Mouse (Mus musculus) midbrain, embryonic 10.5 days (tissue): ENCODE measurements at regions not wholly inside any gene's neighbourhood (a gene's known extent, or its start where the extent isn't known, plus 50 kb on each side); places are given as distances from the start of the nearest gene placed in this dataset.

Experiments used
- DNase-seq: peaks from one replicate; pipeline ENCODE4 v3.0.0-alpha.2; 2017; ENCODE audit warnings: low spot score
- H3K27ac ChIP-seq: fragments of 300-500 bp; sonication (generic); replicated peaks from 2 replicates; pipeline ENCODE4 v1.5.1; 2016; ENCODE audit warnings: mild to moderate bottlenecking
- H3K27me3 ChIP-seq: fragments of 300-500 bp; sonication (generic); 2 replicates; pipeline ENCODE4 v1.6.1; 2016; ENCODE audit warnings: low read depth, mild to moderate bottlenecking; ENCODE audit not compliant: poor library complexity, severe bottlenecking
- H3K36me3 ChIP-seq: fragments of 300-500 bp; sonication (generic); 2 replicates; pipeline ENCODE4 v1.6.1; 2016; ENCODE audit warnings: mild to moderate bottlenecking, moderate library complexity
- H3K4me1 ChIP-seq: fragments of 300-500 bp; sonication (generic); 2 replicates; pipeline ENCODE4 v1.6.1; 2016
- H3K4me3 ChIP-seq: fragments of 300-500 bp; sonication (generic); 2 replicates; pipeline ENCODE4 v1.5.1; 2016; ENCODE audit warnings: mild to moderate bottlenecking, moderate library complexity
- H3K9me3 ChIP-seq: fragments of 300-500 bp; sonication (generic); replicated peaks from 2 replicates; pipeline ENCODE4 v1.6.1; 2016; ENCODE audit warnings: mild to moderate bottlenecking
- WGBS: fragments of 180-500 bp; shearing (Covaris S2); methylation state at CpG from one replicate; pipeline ENCODE4 v1.1.7; 2016; 5-methylcytosine and 5-hydroxymethylcytosine counted together

DNA sequence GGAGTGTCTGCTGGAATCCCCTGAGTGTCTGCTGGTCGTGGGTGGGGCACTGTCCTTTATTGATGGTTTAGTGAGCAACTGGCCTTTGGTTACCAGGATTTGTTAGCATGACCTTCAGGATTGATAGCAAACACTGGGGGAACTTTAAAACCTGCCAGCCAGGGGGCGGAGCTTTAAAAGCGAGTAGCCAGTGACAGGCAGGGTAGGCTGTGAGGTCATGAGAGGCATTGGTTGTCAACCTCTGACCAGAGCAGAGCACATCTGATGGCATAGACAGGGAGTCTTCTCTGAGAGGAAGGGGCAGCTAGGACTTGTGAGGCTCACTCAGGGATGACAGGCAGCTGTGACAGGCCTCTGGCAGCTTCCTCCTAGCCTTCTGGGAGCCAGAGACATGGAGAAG is 415.3 kb upstream of the Kcnab2 start:
- 94% methylated on average over 3 of the region's 3 CpGs for WGBS
- Histone ChIP-seq H3K27ac (no peak overlapping the region), H3K36me3 (no peaks in the 10 kb centered on the region), H3K4me3 (no peak overlapping the region), H3K4me1 (peaks cover 13% of the 10 kb centered on the region), H3K9me3 (0 out of 2 replicates have a peak, but pooled peaks cover 4% of the 10 kb centered on the region), H3K27me3 (no peaks in the 10 kb centered on the region)
- DNase-seq, result no peak

- DNase-seq, result no peak
- no peak overlapping the region for H3K27ac ChIP-seq
- WGBS, result 89% methylated on average over 5 of the region's 5 CpGs
- H3K27me3 ChIP-seq, result no peaks in the 10 kb centered on the region
- H3K4me3 ChIP-seq, result no peak overlapping the region
- H3K36me3 ChIP-seq, result no peaks in the 10 kb centered on the region
- H3K9me3 ChIP-seq, result 0 out of 2 replicates have a peak, but pooled peaks cover 4% of the 10 kb centered on the region
- peaks cover 15% of the 10 kb centered on the region for H3K4me1 ChIP-seq
Measured at GRCm38 (mm10) chr4:152889211-152889610, 411.5 kb upstream of the Kcnab2 start.

GRCm38 (mm10) chr4:152888306-152888705 is 410.6 kb upstream of the Kcnab2 start:
- H3K4me3 ChIP-seq, result no peak overlapping the region
- no peak for DNase-seq
- H3K4me1 ChIP-seq, result peaks cover 15% of the 10 kb centered on the region
- H3K36me3 ChIP-seq, result no peaks in the 10 kb centered on the region
- 86% methylated on average over 14 of the region's 14 CpGs for WGBS
- H3K27me3 ChIP-seq, result no peaks in the 10 kb centered on the region
- no peak overlapping the region for H3K27ac ChIP-seq
- H3K9me3 ChIP-seq, result 0 out of 2 replicates have a peak, but pooled peaks cover 4% of the 10 kb centered on the region

GRCm38 (mm10) chr4:152886773-152887172 is 409.1 kb upstream of the Kcnab2 start:
- 0 out of 2 replicates have a peak, but pooled peaks cover 4% of the 10 kb centered on the region for H3K9me3 ChIP-seq
- no peak for DNase-seq
- no peaks in the 10 kb centered on the region for H3K27me3 ChIP-seq
- WGBS, result 79% methylated on average over 9 of the region's 9 CpGs
- H3K4me3 ChIP-seq, result no peak overlapping the region
- H3K27ac ChIP-seq, result no peak overlapping the region
- H3K4me1 ChIP-seq, result peaks cover 15% of the 10 kb centered on the region
- H3K36me3 ChIP-seq, result no peaks in the 10 kb centered on the region

- no peak for DNase-seq
- no peak overlapping the region for H3K27ac ChIP-seq
- H3K4me3 ChIP-seq, result no peak overlapping the region
- H3K4me1 ChIP-seq, result peaks cover 15% of the 10 kb centered on the region
- peaks cover 4% of the 10 kb centered on the region for H3K9me3 ChIP-seq
- H3K36me3 ChIP-seq, result no peaks in the 10 kb centered on the region
- no peaks in the 10 kb centered on the region for H3K27me3 ChIP-seq
Measured at GRCm38 (mm10) chr4:152881433-152881930, 403.8 kb upstream of the Kcnab2 start.

GRCm38 (mm10) chr4:152880368-152880767 is 402.7 kb upstream of the Kcnab2 start:
- Histone ChIP-seq H3K27me3 (no peaks in the 10 kb centered on the region), H3K4me3 (no peak overlapping the region), H3K36me3 (no peaks in the 10 kb centered on the region), H3K9me3 (peaks cover 4% of the 10 kb centered on the region), H3K27ac (no peak overlapping the region), H3K4me1 (peaks cover 15% of the 10 kb centered on the region)
- WGBS, result 96% methylated on average over 2 of the region's 2 CpGs
- no peak for DNase-seq

DNA sequence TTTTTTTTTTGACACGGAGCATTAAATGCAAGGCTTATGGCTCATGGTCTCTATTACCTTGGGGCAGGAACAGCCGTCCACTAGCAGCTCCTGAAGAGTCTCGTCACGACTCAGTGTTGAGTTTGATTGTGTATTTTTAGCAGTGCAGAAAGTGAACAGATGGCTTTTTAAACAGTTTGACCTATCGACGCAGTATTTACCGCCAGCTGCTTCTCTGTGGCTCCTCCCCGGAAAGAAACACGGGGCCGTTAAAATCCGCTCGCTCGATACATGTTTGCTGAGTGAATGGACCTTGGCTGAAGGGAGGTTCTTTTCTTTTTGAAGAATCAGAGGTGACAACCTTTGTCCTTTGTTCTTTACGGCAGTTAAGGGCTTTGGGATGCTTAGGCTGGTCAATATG is 401.3 kb upstream of the Kcnab2 start:
- DNase-seq, result peak; percentile 15
- WGBS, result 70% methylated on average over 14 of the region's 14 CpGs
- Histone ChIP-seq H3K9me3 (peaks cover 4% of the 10 kb centered on the region), H3K4me3 (no peak overlapping the region), H3K27ac (peak overlapping the region; percentile 65), H3K36me3 (no peaks in the 10 kb centered on the region), H3K27me3 (no peaks in the 10 kb centered on the region), H3K4me1 (peaks cover 15% of the 10 kb centered on the region)

GRCm38 (mm10) chr4:152878401-152878800 is 400.7 kb upstream of the Kcnab2 start:
- no peak for DNase-seq
- peaks cover 15% of the 10 kb centered on the region for H3K4me1 ChIP-seq
- H3K36me3 ChIP-seq, result no peaks in the 10 kb centered on the region
- H3K27ac ChIP-seq, result peak overlapping the region; percentile 65
- WGBS, result 81% methylated on average over 3 of the region's 3 CpGs
- peaks cover 4% of the 10 kb centered on the region for H3K9me3 ChIP-seq
- no peaks in the 10 kb centered on the region for H3K27me3 ChIP-seq
- no peak overlapping the region for H3K4me3 ChIP-seq

- H3K4me1 ChIP-seq, result peaks cover 6% of the 10 kb centered on the region; the same call in 1 of the 2 replicates
- no peak overlapping the region; the same call in 1 of the 2 replicates for H3K27ac ChIP-seq
- DNase-seq, result no peak
- no peaks in the 10 kb centered on the region for H3K36me3 ChIP-seq
- no peaks in the 10 kb centered on the region for H3K27me3 ChIP-seq
- no peak overlapping the region for H3K4me3 ChIP-seq
- no peaks in the 10 kb centered on the region for H3K9me3 ChIP-seq
- 88% methylated on average over 5 of the region's 5 CpGs for WGBS
Measured at GRCm38 (mm10) chr4:152870046-152870445, 392.4 kb upstream of the Kcnab2 start.

DNA sequence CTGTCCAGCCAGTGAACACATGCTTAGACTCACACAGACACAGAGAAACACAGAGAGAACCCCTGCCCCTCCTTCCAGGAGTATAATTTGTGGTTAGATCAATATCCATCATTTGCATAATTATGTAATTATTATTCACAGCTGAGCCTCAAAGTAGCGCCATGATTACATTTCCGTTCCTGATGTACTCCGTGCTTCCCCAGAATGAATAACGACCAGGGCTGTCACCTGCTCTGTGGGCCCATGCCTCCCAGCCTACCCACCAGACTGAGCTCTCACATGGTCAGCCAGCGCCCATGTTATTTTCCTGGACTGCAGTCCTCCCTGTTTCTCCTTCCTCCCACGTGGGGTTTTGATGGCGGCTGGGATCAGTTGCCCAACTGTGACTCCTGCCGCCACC is 388.2 kb upstream of the Kcnab2 start:
- 0 out of 2 replicates have a peak, but pooled peaks cover 3% of the 10 kb centered on the region for H3K4me1 ChIP-seq
- peaks cover 5% of the 10 kb centered on the region; the same call in 1 of the 2 replicates for H3K27me3 ChIP-seq
- no peaks in the 10 kb centered on the region for H3K9me3 ChIP-seq
- WGBS, result 91% methylated on average over 8 of the region's 8 CpGs
- no peak for DNase-seq
- no peaks in the 10 kb centered on the region for H3K36me3 ChIP-seq
- H3K27ac ChIP-seq, result no peak overlapping the region
- H3K4me3 ChIP-seq, result no peak overlapping the region

GRCm38 (mm10) chr4:152862818-152863614 is 385.3 kb upstream of the Kcnab2 start:
- no peak for DNase-seq
- WGBS, result 51% methylated on average over 11 of the region's 11 CpGs
- no peak overlapping the region for H3K4me3 ChIP-seq
- H3K27ac ChIP-seq, result no peak overlapping the region
- H3K4me1 ChIP-seq, result 0 out of 2 replicates have a peak, but pooled peaks cover 3% of the 10 kb centered on the region
- peaks cover 5% of the 10 kb centered on the region; the same call in 1 of the 2 replicates for H3K27me3 ChIP-seq
- no peaks in the 10 kb centered on the region for H3K9me3 ChIP-seq
- no peaks in the 10 kb centered on the region for H3K36me3 ChIP-seq

- peaks cover 5% of the 10 kb centered on the region; the same call in 1 of the 2 replicates for H3K27me3 ChIP-seq
- no peak for DNase-seq
- H3K9me3 ChIP-seq, result no peaks in the 10 kb centered on the region
- 0 out of 2 replicates have a peak, but pooled peaks cover 3% of the 10 kb centered on the region for H3K4me1 ChIP-seq
- 89% methylated on average over 9 of the region's 9 CpGs for WGBS
- no peaks in the 10 kb centered on the region for H3K36me3 ChIP-seq
- H3K27ac ChIP-seq, result no peak overlapping the region
- no peak overlapping the region for H3K4me3 ChIP-seq
Measured at GRCm38 (mm10) chr4:152859161-152859560, 381.5 kb upstream of the Kcnab2 start.

GRCm38 (mm10) chr4:152850147-152850546 is 372.5 kb upstream of the Kcnab2 start:
- DNase-seq, result no peak
- 90% methylated on average over 9 of the region's 9 CpGs for WGBS

More at GRCm38 (mm10) chr4:152850147-152850546, 372.5 kb upstream of the Kcnab2 start:
- H3K4me3 ChIP-seq, result no peak overlapping the region
- no peaks in the 10 kb centered on the region for H3K4me1 ChIP-seq
- no peaks in the 10 kb centered on the region for H3K9me3 ChIP-seq
- H3K36me3 ChIP-seq, result no peaks in the 10 kb centered on the region
- no peaks in the 10 kb centered on the region for H3K27me3 ChIP-seq
- no peak overlapping the region for H3K27ac ChIP-seq
